In genomic region chr7:39705118-39706095, GRCm38 (mm10) we compare ENCODE assay signal across 12 mouse cellular contexts.
A peak's percentile ranks its signal among the peaks of the same experiment; 100 is the strongest.
DNase-seq lines count a peak whose midpoint lies in the region; ATAC-seq lines count a peak whose summit lies in the region.
"Had no signal": no experiment of that assay in that cellular context is flagged by ENCODE, and none has a peak within 500 bp of the region (broad histone marks: within the 10 kb centered on the region; RNA-seq: fewer than 3 reads in every experiment).

No protein-coding gene starts in this region.

- WGBS in forebrain, embryonic 12.5 days: 6% methylated on average over 5 of the region's 5 CpGs
- WGBS in hindbrain, embryonic 16.5 days: 8% methylated on average over 5 of the region's 5 CpGs
- WGBS in neural tube, embryonic 12.5 days: 5% methylated on average over 5 of the region's 5 CpGs

- intact Hi-C loops in gastrocnemius, postnatal 14 days (cut with DNase I; ENCODE audit: low total_unique reads): no loop called here

- H3K4me2 ChIP-seq in forebrain, embryonic 12.5 days: no peak overlapping the region
- peak overlapping the region; percentile 6; the same call in 1 of the 2 replicates for H3K4me2 ChIP-seq in hindbrain, embryonic 16.5 days (ENCODE audit: low read length)
- 0 out of 2 replicates have a peak overlapping the region, but pooled peaks have one; percentile 3 for H3K4me2 ChIP-seq in neural tube, embryonic 12.5 days (replicated peaks)
- H3K4me2 ChIP-seq: heart, embryonic 15.5 days; intestine, embryonic 15.5 days had no signal

- peak; percentile 7 for DNase-seq in embryo, embryonic 10 days (ENCODE audit: low spot score)
- DNase-seq in gastrocnemius, postnatal 14 days: no peak
- DNase-seq: cerebellum, adult 9-11 months; lung, adult 18-20 months had no signal

- 0 out of 2 replicates have a peak overlapping the region, but pooled peaks have one; percentile 16 for H3K27ac ChIP-seq in forebrain, embryonic 12.5 days
- 0 out of 2 replicates have a peak overlapping the region, but pooled peaks have one; percentile 13 for H3K27ac ChIP-seq in hindbrain, embryonic 16.5 days (ENCODE audit: low read depth, low read length)
- H3K27ac ChIP-seq in neural tube, embryonic 12.5 days: no peak overlapping the region
- H3K27ac ChIP-seq: heart, embryonic 15.5 days; intestine, embryonic 15.5 days; layer of hippocampus, adult 2 months had no signal

- peak overlapping the region; percentile 17; the same call in 1 of the 2 replicates for H3K9ac ChIP-seq in forebrain, embryonic 12.5 days
- H3K9ac ChIP-seq in hindbrain, embryonic 16.5 days (ENCODE audit: low read depth, low read length): 0 out of 2 replicates have a peak overlapping the region, but pooled peaks have one; percentile 13
- H3K9ac ChIP-seq in neural tube, embryonic 12.5 days: no peak overlapping the region
- H3K9ac ChIP-seq: heart, embryonic 15.5 days; intestine, embryonic 15.5 days had no signal

- no peaks in the 10 kb centered on the region for H3K36me3 ChIP-seq in forebrain, embryonic 12.5 days (replicated peaks)
- H3K36me3 ChIP-seq in hindbrain, embryonic 16.5 days (ENCODE audit: control insufficient read depth, insufficient read depth, low read length): no peaks in the 10 kb centered on the region
- H3K36me3 ChIP-seq in neural tube, embryonic 12.5 days: no peaks in the 10 kb centered on the region
- H3K36me3 ChIP-seq: heart, embryonic 15.5 days; intestine, embryonic 15.5 days had no signal

- no peaks in the 10 kb centered on the region for H3K27me3 ChIP-seq in forebrain, embryonic 12.5 days
- no peaks in the 10 kb centered on the region for H3K27me3 ChIP-seq in hindbrain, embryonic 16.5 days (replicated peaks; ENCODE audit: control insufficient read depth, insufficient read depth, low read length)
- no peaks in the 10 kb centered on the region for H3K27me3 ChIP-seq in neural tube, embryonic 12.5 days (replicated peaks)
- H3K27me3 ChIP-seq: heart, embryonic 15.5 days; intestine, embryonic 15.5 days had no signal

- 0 out of 2 replicates have a peak, but pooled peaks have one; percentile 51 for ATAC-seq in forebrain, embryonic 12.5 days (ENCODE audit: low FRiP score)
- ATAC-seq in hindbrain, embryonic 16.5 days: peak; percentile 27; the same call in 1 of the 2 replicates
- ATAC-seq in neural tube, embryonic 12.5 days (ENCODE audit: low FRiP score, low read depth): peak; percentile 55
- no peak for ATAC-seq in activated CD4-positive, CD25-positive, alpha-beta regulatory T cell, adult 4 months
- ATAC-seq in inflammation-experienced regulatory T-cells, adult 6 months: no peak
- ATAC-seq: intestine, embryonic 15.5 days had no signal

- no peak overlapping the region for H3K4me3 ChIP-seq in forebrain, embryonic 12.5 days (replicated peaks)
- no peak overlapping the region for H3K4me3 ChIP-seq in hindbrain, embryonic 16.5 days (ENCODE audit: low read length)
- no peak overlapping the region for H3K4me3 ChIP-seq in neural tube, embryonic 12.5 days
- H3K4me3 ChIP-seq: heart, embryonic 15.5 days; intestine, embryonic 15.5 days; layer of hippocampus, adult 2 months had no signal

- peaks cover 8% of the 10 kb centered on the region for H3K4me1 ChIP-seq in forebrain, embryonic 12.5 days
- H3K4me1 ChIP-seq in hindbrain, embryonic 16.5 days (ENCODE audit: control insufficient read depth, insufficient read depth, low read depth, low read length): peaks cover 9% of the 10 kb centered on the region
- peaks cover 9% of the 10 kb centered on the region for H3K4me1 ChIP-seq in neural tube, embryonic 12.5 days
- H3K4me1 ChIP-seq: heart, embryonic 15.5 days; intestine, embryonic 15.5 days had no signal

- no peaks in the 10 kb centered on the region for H3K9me3 ChIP-seq in forebrain, embryonic 12.5 days
- H3K9me3 ChIP-seq in hindbrain, embryonic 16.5 days (ENCODE audit: control insufficient read depth, low read length): no peaks in the 10 kb centered on the region
- no peaks in the 10 kb centered on the region for H3K9me3 ChIP-seq in neural tube, embryonic 12.5 days
- H3K9me3 ChIP-seq: heart, embryonic 15.5 days; intestine, embryonic 15.5 days had no signal

Comparison
In these comparisons a context has a peak if more than half of its experiments do, and no peak if none do; other contexts are left out.
1. ATAC-seq: peak in forebrain, embryonic 12.5 days (single experiment), hindbrain, embryonic 16.5 days (single experiment) and neural tube, embryonic 12.5 days (single experiment); none in activated CD4-positive, CD25-positive, alpha-beta regulatory T cell, adult 4 months (single experiment) and inflammation-experienced regulatory T-cells, adult 6 months (single experiment).